Mouse (Mus musculus): ENCODE data around the gene Bex6. TPM values are rescaled to one million over a fixed set of nuclear protein-coding genes. Genes with fewer than 3 reads are reported as not detected.

The Bex6 gene
- polyA plus RNA-seq, 1 experiment from 2014 or later, result not detected

DNA sequence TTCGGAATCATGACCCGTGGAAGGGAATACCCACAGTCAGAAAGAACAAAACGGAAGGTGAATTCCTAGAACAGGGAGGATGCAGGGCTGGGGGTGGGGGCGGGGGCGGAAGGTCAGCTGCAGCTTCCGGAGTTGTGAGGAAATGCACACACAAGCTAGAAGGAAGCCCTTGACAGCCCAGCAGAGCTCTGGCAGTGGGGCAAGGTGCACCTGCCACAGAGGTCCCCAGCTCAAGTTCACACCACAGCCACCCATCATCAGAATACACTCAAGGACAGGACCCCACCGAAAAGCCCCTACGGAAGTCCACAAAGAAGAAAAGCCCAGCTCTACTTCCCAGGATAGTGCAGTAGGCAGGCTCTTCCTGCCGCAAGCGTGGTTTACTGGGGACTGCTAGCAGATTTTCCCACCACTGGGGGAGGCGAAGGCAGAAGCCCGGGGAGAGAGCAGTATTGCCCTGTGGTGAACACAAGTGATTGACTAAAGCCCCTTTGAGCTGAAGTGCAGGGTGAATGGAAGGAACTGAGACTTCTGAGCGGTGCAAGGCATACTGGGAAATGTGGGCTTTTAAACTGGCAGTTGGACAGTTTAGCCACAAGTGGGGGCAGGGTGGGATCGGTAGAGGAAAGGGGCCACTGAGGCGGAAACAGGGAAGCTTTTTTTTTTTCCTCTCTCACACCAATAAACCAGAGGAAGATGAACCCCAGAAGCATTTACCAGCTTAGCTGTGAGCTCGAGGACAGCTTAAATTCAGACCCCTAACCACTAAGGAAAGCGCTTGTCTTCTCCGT lies 2.5 kb upstream of the Bex6 start:
- no peak for ATAC-seq (replicated peaks; ENCODE audit: insufficient number of reproducible peaks, low FRiP score, low TSS enrichment, low read depth)
- Histone ChIP-seq H3K4me3 (ENCODE audit: low read depth, low read length) (no peak overlapping the region), H3K27ac (replicated peaks; ENCODE audit: low read depth, low read length) (no peak overlapping the region)

DNA sequence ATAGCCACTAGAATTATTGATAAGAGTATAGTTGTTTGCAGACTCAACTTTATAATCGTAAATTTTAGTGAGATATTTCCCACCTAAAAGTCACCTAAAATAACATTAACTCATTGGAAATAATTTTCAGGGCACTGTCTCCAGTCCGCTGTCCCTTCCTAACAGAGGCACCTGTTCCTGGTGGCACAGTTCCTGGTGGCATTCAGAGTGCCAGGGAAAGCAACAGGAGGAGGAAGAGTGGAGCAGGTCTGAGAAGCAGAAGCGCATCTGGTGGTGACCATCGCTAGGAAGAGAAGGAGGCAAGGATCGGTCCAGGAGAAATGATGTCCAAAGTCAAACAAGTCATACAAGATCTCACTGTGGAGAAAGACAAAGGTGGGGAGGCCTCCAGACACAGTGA lies 6.4 kb downstream of the Bex6 start:
- Histone ChIP-seq H3K4me3 (ENCODE audit: low read depth, low read length) (no peak overlapping the region), H3K27me3 (ENCODE audit: control insufficient read depth, insufficient read depth, low read length) (no peaks in the 10 kb centered on the region), H3K4me1 (ENCODE audit: control insufficient read depth, insufficient read depth, low read length) (no peaks in the 10 kb centered on the region), H3K36me3 (replicated peaks; ENCODE audit: control insufficient read depth, insufficient read depth, low read depth, low read length) (no peaks in the 10 kb centered on the region), H3K27ac (replicated peaks; ENCODE audit: low read depth, low read length) (no peak overlapping the region), H3K9me3 (replicated peaks; ENCODE audit: control insufficient read depth, low read length) (no peaks in the 10 kb centered on the region), H3K9ac (replicated peaks; ENCODE audit: low read length) (no peak overlapping the region), H3K4me2 (ENCODE audit: low read depth, low read length) (no peak overlapping the region)
- DNase-seq (ENCODE audit: low spot score), result no peak
- 92% methylated on average over 5 of the region's 5 CpGs for WGBS
- no peak for ATAC-seq (replicated peaks; ENCODE audit: insufficient number of reproducible peaks, low FRiP score, low TSS enrichment, low read depth)

More for the DNA sequence above, 2.5 kb upstream of the Bex6 start:
- H3K36me3 ChIP-seq (replicated peaks; ENCODE audit: control insufficient read depth, insufficient read depth, low read depth, low read length), result no peaks in the 10 kb centered on the region
- H3K4me2 ChIP-seq (ENCODE audit: low read depth, low read length), result no peak overlapping the region
- DNase-seq (ENCODE audit: low spot score), result no peak
- H3K9me3 ChIP-seq (replicated peaks; ENCODE audit: control insufficient read depth, low read length), result no peaks in the 10 kb centered on the region
- H3K4me1 ChIP-seq (ENCODE audit: control insufficient read depth, insufficient read depth, low read length), result 0 out of 2 replicates have a peak, but pooled peaks cover 3% of the 10 kb centered on the region
- H3K9ac ChIP-seq (replicated peaks; ENCODE audit: low read length), result no peak overlapping the region
- WGBS, result 52% methylated on average over 18 of the region's 18 CpGs
- H3K27me3 ChIP-seq (ENCODE audit: control insufficient read depth, insufficient read depth, low read length), result no peaks in the 10 kb centered on the region

DNA sequence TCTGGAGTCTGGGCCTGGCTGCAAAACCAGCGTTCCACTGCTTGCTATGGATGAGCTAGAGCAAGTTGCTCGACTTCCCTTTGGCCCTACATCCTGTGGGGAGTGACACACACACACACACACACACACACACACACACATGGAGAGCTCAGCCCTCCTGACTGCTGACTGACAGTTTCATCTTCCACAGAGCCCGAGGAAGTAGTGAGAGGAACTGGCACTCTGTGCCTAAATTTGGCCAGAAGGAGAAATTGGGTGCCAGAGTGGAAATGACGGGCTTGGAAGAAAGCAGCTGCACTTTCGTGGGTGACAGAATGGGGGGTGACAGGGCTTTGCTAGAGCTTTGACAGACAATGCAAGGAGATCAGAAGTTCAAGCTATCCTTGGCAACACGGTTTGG lies 9.5 kb downstream of the Bex6 start:
- H3K36me3 ChIP-seq (replicated peaks; ENCODE audit: control insufficient read depth, insufficient read depth, low read depth, low read length), result no peaks in the 10 kb centered on the region
- H3K27ac ChIP-seq (replicated peaks; ENCODE audit: low read depth, low read length), result no peak overlapping the region
- no peak for DNase-seq (ENCODE audit: low spot score)
- no peaks in the 10 kb centered on the region for H3K27me3 ChIP-seq (ENCODE audit: control insufficient read depth, insufficient read depth, low read length)
- H3K9ac ChIP-seq (replicated peaks; ENCODE audit: low read length), result no peak overlapping the region
- ATAC-seq (replicated peaks; ENCODE audit: insufficient number of reproducible peaks, low FRiP score, low TSS enrichment, low read depth), result no peak
- no peaks in the 10 kb centered on the region for H3K9me3 ChIP-seq (replicated peaks; ENCODE audit: control insufficient read depth, low read length)
- H3K4me3 ChIP-seq (ENCODE audit: low read depth, low read length), result no peak overlapping the region
- 64% methylated on average over 6 of the region's 6 CpGs for WGBS
- H3K4me2 ChIP-seq (ENCODE audit: low read depth, low read length), result no peak overlapping the region
- H3K4me1 ChIP-seq (ENCODE audit: control insufficient read depth, insufficient read depth, low read length), result no peaks in the 10 kb centered on the region

DNA sequence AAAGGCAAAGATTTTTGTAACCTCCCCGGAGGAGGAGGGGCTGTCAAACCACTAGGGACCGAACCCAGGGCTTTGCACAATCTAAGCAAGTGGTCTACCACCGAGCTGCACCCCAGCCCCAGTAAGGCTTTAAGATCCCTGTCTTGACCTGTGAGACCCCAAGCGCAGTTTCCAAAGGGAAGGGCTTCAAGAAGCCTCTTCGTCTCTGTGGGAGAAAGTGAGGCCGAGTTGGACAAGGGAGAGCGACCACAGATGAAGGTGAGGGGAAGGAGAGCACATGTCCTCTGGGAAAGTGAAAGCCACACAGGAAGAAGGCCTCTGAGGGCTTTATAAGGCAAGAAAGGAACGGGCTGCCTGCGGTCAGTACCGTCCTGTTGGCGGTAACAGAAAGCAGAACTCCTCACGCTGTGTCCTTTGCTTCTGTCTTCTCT lies 10.4 kb downstream of the Bex6 start:
- no peaks in the 10 kb centered on the region for H3K27me3 ChIP-seq (ENCODE audit: control insufficient read depth, insufficient read depth, low read length)
- no peak for DNase-seq (ENCODE audit: low spot score)
- no peak overlapping the region for H3K27ac ChIP-seq (replicated peaks; ENCODE audit: low read depth, low read length)
- no peak for ATAC-seq (replicated peaks; ENCODE audit: insufficient number of reproducible peaks, low FRiP score, low TSS enrichment, low read depth)
- H3K4me3 ChIP-seq (ENCODE audit: low read depth, low read length), result no peak overlapping the region
- no peaks in the 10 kb centered on the region for H3K4me1 ChIP-seq (ENCODE audit: control insufficient read depth, insufficient read depth, low read length)
- no peaks in the 10 kb centered on the region for H3K9me3 ChIP-seq (replicated peaks; ENCODE audit: control insufficient read depth, low read length)
- no peaks in the 10 kb centered on the region for H3K36me3 ChIP-seq (replicated peaks; ENCODE audit: control insufficient read depth, insufficient read depth, low read depth, low read length)
- no peak overlapping the region for H3K4me2 ChIP-seq (ENCODE audit: low read depth, low read length)
- WGBS, result 52% methylated on average over 12 of the region's 12 CpGs
- no peak overlapping the region for H3K9ac ChIP-seq (replicated peaks; ENCODE audit: low read length)

DNA sequence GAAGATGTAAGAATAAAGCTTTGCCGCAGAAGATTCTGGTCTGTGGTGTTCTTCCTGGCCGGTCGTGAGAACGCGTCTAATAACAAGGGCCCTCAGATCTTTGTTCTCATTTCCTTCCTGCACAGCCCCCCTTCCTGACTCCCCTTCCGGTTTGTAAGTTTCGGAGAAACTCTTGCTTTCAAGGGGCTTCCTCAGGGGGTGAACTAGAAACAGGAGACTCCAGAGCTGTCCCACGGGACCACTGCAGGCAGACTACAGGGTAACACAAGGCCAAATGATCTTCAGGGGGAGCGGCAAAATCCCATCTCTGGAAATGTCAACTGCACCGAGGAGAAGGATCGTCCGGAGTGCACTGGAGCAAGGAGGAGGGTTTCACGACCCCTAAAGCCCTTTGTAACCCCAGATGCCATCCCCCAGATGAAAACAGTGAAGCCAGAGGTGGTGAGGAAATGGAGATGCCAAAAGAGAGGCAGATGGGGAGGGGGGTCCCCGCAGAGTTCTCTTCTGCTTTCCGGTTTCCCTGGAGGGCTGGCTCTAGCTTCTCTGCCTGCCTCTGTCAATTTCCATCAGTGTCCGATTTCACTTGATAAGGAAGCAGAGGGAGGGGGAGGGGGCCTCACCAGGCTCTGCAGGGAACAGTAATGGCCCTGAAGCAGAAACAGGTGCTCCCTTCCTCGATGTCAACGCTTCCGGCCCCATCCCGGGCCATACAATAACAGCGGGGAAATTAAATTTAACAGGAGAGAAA lies 20.8 kb downstream of the Bex6 start:
- Histone ChIP-seq H3K9me3 (replicated peaks; ENCODE audit: control insufficient read depth, low read length) (no peaks in the 10 kb centered on the region), H3K4me2 (ENCODE audit: low read depth, low read length) (peak overlapping the region; percentile 42), H3K27ac (replicated peaks; ENCODE audit: low read depth, low read length) (peak overlapping the region; percentile 29), H3K4me3 (ENCODE audit: low read depth, low read length) (peak overlapping the region; percentile 21; the same call in 1 of the 2 replicates), H3K27me3 (ENCODE audit: control insufficient read depth, insufficient read depth, low read length) (no peaks in the 10 kb centered on the region), H3K36me3 (replicated peaks; ENCODE audit: control insufficient read depth, insufficient read depth, low read depth, low read length) (no peaks in the 10 kb centered on the region), H3K9ac (replicated peaks; ENCODE audit: low read length) (peak overlapping the region; percentile 44; the same call in 1 of the 2 replicates), H3K4me1 (ENCODE audit: control insufficient read depth, insufficient read depth, low read length) (no peaks in the 10 kb centered on the region)
- DNase-seq (ENCODE audit: low spot score), result peak; percentile 80
- WGBS, result 29% methylated on average over 21 of the region's 21 CpGs
- ATAC-seq (replicated peaks; ENCODE audit: insufficient number of reproducible peaks, low FRiP score, low TSS enrichment, low read depth), result peak; percentile 76

DNA sequence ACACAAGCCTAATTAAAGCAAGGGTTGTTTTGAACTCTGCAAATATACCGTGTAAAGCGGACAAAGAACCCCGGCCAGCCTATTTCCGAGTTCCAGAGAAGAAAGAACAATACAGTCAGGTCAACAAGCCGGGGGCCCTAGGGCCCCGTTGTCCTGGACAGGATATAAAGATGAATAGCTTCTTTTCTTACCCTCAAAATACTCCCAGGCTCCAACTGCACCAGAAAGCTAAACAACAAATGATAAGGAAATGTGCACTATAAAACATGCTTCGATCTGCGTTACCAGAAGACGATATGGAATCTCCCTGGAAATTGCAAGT lies 21.3 kb downstream of the Bex6 start:
- Histone ChIP-seq H3K4me1 (ENCODE audit: control insufficient read depth, insufficient read depth, low read length) (no peaks in the 10 kb centered on the region), H3K9me3 (replicated peaks; ENCODE audit: control insufficient read depth, low read length) (no peaks in the 10 kb centered on the region), H3K4me3 (ENCODE audit: low read depth, low read length) (no peak overlapping the region), H3K27me3 (ENCODE audit: control insufficient read depth, insufficient read depth, low read length) (no peaks in the 10 kb centered on the region), H3K36me3 (replicated peaks; ENCODE audit: control insufficient read depth, insufficient read depth, low read depth, low read length) (no peaks in the 10 kb centered on the region), H3K9ac (replicated peaks; ENCODE audit: low read length) (no peak overlapping the region), H3K4me2 (ENCODE audit: low read depth, low read length) (peak overlapping the region; percentile 42), H3K27ac (replicated peaks; ENCODE audit: low read depth, low read length) (peak overlapping the region; percentile 8; the same call in 1 of the 2 replicates)
- ATAC-seq (replicated peaks; ENCODE audit: insufficient number of reproducible peaks, low FRiP score, low TSS enrichment, low read depth), result no peak
- WGBS, result 43% methylated on average over 9 of the region's 9 CpGs
- no peak for DNase-seq (ENCODE audit: low spot score)

DNA sequence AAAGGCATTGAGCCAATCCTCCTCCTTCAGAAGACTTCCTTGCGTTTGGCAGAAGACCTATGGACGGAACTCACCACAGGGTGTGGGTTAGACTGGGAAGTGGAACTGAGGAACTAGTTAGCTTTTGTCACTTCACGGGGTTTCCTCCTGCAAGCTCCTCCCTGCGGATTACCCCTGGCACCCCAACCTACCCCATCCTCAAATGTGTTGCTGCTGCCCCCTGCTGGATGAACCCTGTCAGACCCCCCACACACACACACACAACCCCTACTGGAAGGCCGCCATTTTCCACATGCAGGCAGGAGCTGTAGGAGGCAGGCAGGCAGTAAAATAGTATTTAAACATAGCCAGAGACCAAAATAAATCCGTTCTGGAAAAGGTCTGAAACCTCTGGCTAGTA lies 23.1 kb downstream of the Bex6 start:
- Histone ChIP-seq H3K27ac (replicated peaks; ENCODE audit: low read depth, low read length) (no peak overlapping the region), H3K4me2 (ENCODE audit: low read depth, low read length) (no peak overlapping the region), H3K4me1 (ENCODE audit: control insufficient read depth, insufficient read depth, low read length) (no peaks in the 10 kb centered on the region), H3K27me3 (ENCODE audit: control insufficient read depth, insufficient read depth, low read length) (no peaks in the 10 kb centered on the region), H3K9ac (replicated peaks; ENCODE audit: low read length) (no peak overlapping the region), H3K36me3 (replicated peaks; ENCODE audit: control insufficient read depth, insufficient read depth, low read depth, low read length) (no peaks in the 10 kb centered on the region), H3K4me3 (ENCODE audit: low read depth, low read length) (no peak overlapping the region), H3K9me3 (replicated peaks; ENCODE audit: control insufficient read depth, low read length) (no peaks in the 10 kb centered on the region)
- 80% methylated on average over 6 of the region's 6 CpGs for WGBS
- ATAC-seq (replicated peaks; ENCODE audit: insufficient number of reproducible peaks, low FRiP score, low TSS enrichment, low read depth) (no peak), DNase-seq (ENCODE audit: low spot score) (no peak)

DNA sequence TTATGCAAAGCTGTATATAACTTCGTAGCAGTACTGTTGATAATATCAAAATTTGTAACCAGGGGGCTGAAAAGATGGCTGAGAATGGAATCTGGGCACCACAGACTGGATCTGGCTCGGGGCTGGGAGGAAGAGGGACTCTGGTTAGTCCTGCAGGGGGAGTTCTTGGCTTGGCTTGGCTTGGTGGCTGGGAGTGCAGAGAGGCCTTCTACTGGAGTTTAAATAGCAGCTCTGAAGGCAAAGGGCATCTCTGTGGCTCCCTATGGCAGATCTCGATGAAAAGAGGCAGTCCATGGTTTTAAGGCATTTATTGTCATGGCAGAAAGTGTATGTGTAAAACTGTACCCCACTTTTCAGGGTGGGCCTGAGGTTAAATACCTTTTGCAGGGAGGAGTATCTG lies 25.3 kb downstream of the Bex6 start:
- 60% methylated on average over 3 of the region's 3 CpGs for WGBS
- ATAC-seq (replicated peaks; ENCODE audit: insufficient number of reproducible peaks, low FRiP score, low TSS enrichment, low read depth) (no peak), DNase-seq (ENCODE audit: low spot score) (no peak)
- Histone ChIP-seq H3K4me3 (ENCODE audit: low read depth, low read length) (no peak overlapping the region), H3K27ac (replicated peaks; ENCODE audit: low read depth, low read length) (no peak overlapping the region), H3K4me1 (ENCODE audit: control insufficient read depth, insufficient read depth, low read length) (no peaks in the 10 kb centered on the region), H3K9ac (replicated peaks; ENCODE audit: low read length) (no peak overlapping the region), H3K27me3 (ENCODE audit: control insufficient read depth, insufficient read depth, low read length) (no peaks in the 10 kb centered on the region), H3K36me3 (replicated peaks; ENCODE audit: control insufficient read depth, insufficient read depth, low read depth, low read length) (no peaks in the 10 kb centered on the region), H3K4me2 (ENCODE audit: low read depth, low read length) (no peak overlapping the region), H3K9me3 (replicated peaks; ENCODE audit: control insufficient read depth, low read length) (no peaks in the 10 kb centered on the region)
